Mouse (Mus musculus) thymus, adult 2 months (tissue): ENCODE measurements around the gene Pkd1l3.

ENCODE experiments used
- CTCF ChIP-seq: fragments of 200-500 bp; IDR thresholded peaks from 2 replicates; pipeline ENCODE4 v1.5.1; 2012; ENCODE audit warnings: mild to moderate bottlenecking, control low read depth, low read length, moderate library complexity, borderline replicate concordance; ENCODE audit not compliant: control insufficient read depth, poor library complexity, insufficient read depth; ENCODE audit errors: extremely low read depth
- POLR2A ChIP-seq: fragments of 200-500 bp; IDR thresholded peaks from 2 replicates; pipeline ENCODE4 v1.6.1; 2012; ENCODE audit warnings: mild to moderate bottlenecking, low read length, control low read depth, moderate library complexity; ENCODE audit not compliant: control insufficient read depth, poor library complexity, insufficient read depth; ENCODE audit errors: extremely low read depth

DNA sequence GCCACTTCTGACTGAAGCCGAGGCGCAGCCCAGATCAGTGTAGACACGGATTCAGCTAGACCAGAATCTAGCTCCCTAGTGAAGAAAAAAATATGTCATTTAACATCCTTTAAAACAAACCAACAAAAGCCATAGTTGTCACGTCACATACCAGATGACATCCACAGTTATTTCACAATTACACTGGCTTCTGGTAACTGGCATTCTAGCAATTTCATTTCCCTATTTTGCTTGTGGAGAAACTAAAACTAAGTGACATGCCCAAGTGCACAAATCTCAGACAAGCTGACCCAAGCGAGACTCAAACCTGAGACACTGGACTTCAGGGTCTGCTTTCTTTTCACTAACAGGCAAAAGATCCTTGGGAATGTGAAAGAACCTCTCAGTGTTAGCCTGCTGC, 67.8 kb downstream of the Pkd1l3 start:
- TF ChIP-seq CTCF (no peak), POLR2A (no peak)
